Mouse (Mus musculus) ES-Bruce4 (cell line): ENCODE measurements around the gene Slc9a8. TPM values are rescaled to one million over a fixed set of nuclear protein-coding genes. Genes with fewer than 3 reads are reported as not detected.

Experiments used
- H3K27ac ChIP-seq: 2 replicates; pipeline ENCODE4 v1.5.1; 2012; ENCODE audit warnings: low read length, inconsistent platforms; ENCODE audit not compliant: insufficient read depth
- H3K27me3 ChIP-seq: 2 replicates; pipeline ENCODE4 v1.6.1; 2012; ENCODE audit warnings: mild to moderate bottlenecking, low read length, inconsistent platforms; ENCODE audit not compliant: control insufficient read depth, poor library complexity, insufficient read depth, severe bottlenecking
- H3K36me3 ChIP-seq: 2 replicates; pipeline ENCODE4 v1.6.1; 2012; ENCODE audit warnings: inconsistent platforms, mild to moderate bottlenecking, low read length, moderate library complexity; ENCODE audit not compliant: control insufficient read depth, poor library complexity, insufficient read depth, severe bottlenecking
- H3K4me1 ChIP-seq: one replicate; pipeline ENCODE4 v1.8.1; 2011; ENCODE audit warnings: low read length; ENCODE audit not compliant: control insufficient read depth, insufficient read depth
- H3K4me3 ChIP-seq: 2 replicates; pipeline ENCODE4 v1.5.1; 2011; ENCODE audit warnings: low read depth, mild to moderate bottlenecking, low read length
- H3K9ac ChIP-seq: 2 replicates; pipeline ENCODE4 v1.6.1; 2012; ENCODE audit warnings: low read depth, mild to moderate bottlenecking, inconsistent platforms; ENCODE audit not compliant: poor library complexity, severe bottlenecking
- H3K9me3 ChIP-seq: replicated peaks from 2 replicates; pipeline ENCODE4 v1.6.1; 2012; ENCODE audit warnings: mild to moderate bottlenecking, low read length, inconsistent platforms; ENCODE audit not compliant: control insufficient read depth, poor library complexity, insufficient read depth, severe bottlenecking
- CTCF ChIP-seq: IDR thresholded peaks from one replicate; pipeline ENCODE4 v1.8.1; 2011; ENCODE audit warnings: low read depth, low read length
- EP300 ChIP-seq: IDR thresholded peaks from 2 replicates; pipeline ENCODE4 v1.6.1; 2011; ENCODE audit warnings: low read depth, low read length; ENCODE audit not compliant: insufficient read depth
- POLR2A ChIP-seq: IDR thresholded peaks from one replicate; pipeline ENCODE4 v1.8.1; 2011; ENCODE audit warnings: low read length; ENCODE audit not compliant: insufficient read depth
- polyA plus RNA-seq: library from polyadenylated mRNA; stranded (reverse); fragments of >200 nt; gene quantifications from 2 replicates; pipeline ENCODE4 v1.2.4, GENCODE M21; 2011; ENCODE audit warnings: low read depth; ENCODE audit not compliant: missing spikeins, insufficient read depth, insufficient read length

Gene Slc9a8
- polyA plus RNA-seq, 1 experiment = 49.1 TPM

GRCm38 (mm10) chr2:167485501-167486377, 64.2 kb downstream of the Slc9a8 start:
- H3K27ac ChIP-seq = no peak overlapping the region
- H3K27me3 ChIP-seq = no peaks in the 10 kb centered on the region
- H3K9me3 ChIP-seq = no peaks in the 10 kb centered on the region
- H3K4me3 ChIP-seq = no peak overlapping the region
- peaks cover 6% of the 10 kb centered on the region; the same call in 1 of the 2 replicates for H3K36me3 ChIP-seq
- H3K4me1 ChIP-seq = no peaks in the 10 kb centered on the region
- TF ChIP-seq POLR2A (no peak), CTCF (no peak), EP300 (no peak)
- H3K9ac ChIP-seq = no peak overlapping the region

GRCm38 (mm10) chr2:167486573-167486972, 65.1 kb downstream of the Slc9a8 start:
- no peaks in the 10 kb centered on the region for H3K9me3 ChIP-seq
- no peaks in the 10 kb centered on the region for H3K4me1 ChIP-seq
- H3K27me3 ChIP-seq = no peaks in the 10 kb centered on the region
- TF ChIP-seq CTCF (no peak), EP300 (no peak), POLR2A (no peak)
- no peak overlapping the region for H3K9ac ChIP-seq
- H3K27ac ChIP-seq = no peak overlapping the region
- peaks cover 6% of the 10 kb centered on the region; the same call in 1 of the 2 replicates for H3K36me3 ChIP-seq
- no peak overlapping the region for H3K4me3 ChIP-seq

- no peak overlapping the region for H3K4me3 ChIP-seq
- no peak overlapping the region for H3K27ac ChIP-seq
- H3K27me3 ChIP-seq = no peaks in the 10 kb centered on the region
- no peaks in the 10 kb centered on the region for H3K4me1 ChIP-seq
- TF ChIP-seq CTCF = no peak
- no peak for TF ChIP-seq EP300
- TF ChIP-seq POLR2A = no peak
- H3K36me3 ChIP-seq = peaks cover 6% of the 10 kb centered on the region; the same call in 1 of the 2 replicates
- no peak overlapping the region for H3K9ac ChIP-seq
- no peaks in the 10 kb centered on the region for H3K9me3 ChIP-seq
Measured at GRCm38 (mm10) chr2:167487551-167487950, 66.0 kb downstream of the Slc9a8 start.

- Histone ChIP-seq H3K9ac (no peak overlapping the region), H3K9me3 (no peaks in the 10 kb centered on the region), H3K27me3 (no peaks in the 10 kb centered on the region), H3K4me1 (no peaks in the 10 kb centered on the region), H3K27ac (no peak overlapping the region), H3K36me3 (peaks cover 6% of the 10 kb centered on the region; the same call in 1 of the 2 replicates), H3K4me3 (no peak overlapping the region)
- no peak for TF ChIP-seq CTCF
- TF ChIP-seq POLR2A = no peak
- no peak for TF ChIP-seq EP300
Measured at GRCm38 (mm10) chr2:167487994-167488393, 66.5 kb downstream of the Slc9a8 start.

- Histone ChIP-seq H3K9ac (peak overlapping the region; percentile 72; the same call in 1 of the 2 replicates), H3K36me3 (no peaks in the 10 kb centered on the region), H3K4me1 (no peaks in the 10 kb centered on the region), H3K9me3 (no peaks in the 10 kb centered on the region), H3K27me3 (no peaks in the 10 kb centered on the region), H3K27ac (no peak overlapping the region), H3K4me3 (peak overlapping the region; percentile 60; the same call in 1 of the 2 replicates)
- TF ChIP-seq EP300 (no peak), POLR2A (no peak), CTCF (no peak)
Measured at GRCm38 (mm10) chr2:167490813-167491525, 69.5 kb downstream of the Slc9a8 start.
